Mouse (Mus musculus) MEL (cell line): ENCODE results near the gene Gstp2. TPM values are rescaled to one million over a fixed set of nuclear protein-coding genes. Genes with fewer than 3 reads are reported as not detected.
"Not testable (repeated sequence)": the region's sequence is repeated elsewhere in the genome, so short reads cannot be mapped to it uniquely, and the experiment has no call there.

ENCODE experiments used
- DNase-seq: peaks from one replicate; pipeline ENCODE4 v3.0.0; 2011; ENCODE audit warnings: low read depth, low spot score
- H3K27ac ChIP-seq: 2 replicates; pipeline ENCODE4 v1.5.1; 2012; ENCODE audit warnings: low read depth, mild to moderate bottlenecking, control low read depth, low read length, moderate library complexity; ENCODE audit not compliant: control insufficient read depth
- H3K27me3 ChIP-seq, 2 experiments: fragments of 150-350 bp in 1 of 2; sonication (generic) in 1 of 2; 2 replicates each; pipeline ENCODE4 v1.6.1; 2012; ENCODE audit warnings: low read length in 2 of 2, mild to moderate bottlenecking in 2 of 2, improper control_type of control experiment in 1 of 2, moderate library complexity in 1 of 2; ENCODE audit not compliant: insufficient read depth in 2 of 2, control insufficient read depth in 1 of 2
- H3K36me3 ChIP-seq, 2 experiments: 2 replicates each; pipeline ENCODE4 v1.6.1; 2012 to 2014; ENCODE audit warnings: low read length in 2 of 2, improper control_type of control experiment in 1 of 2, inconsistent platforms in 1 of 2, mild to moderate bottlenecking in 1 of 2; ENCODE audit not compliant: insufficient read depth in 2 of 2, control insufficient read depth in 1 of 2
- H3K4me1 ChIP-seq, 2 experiments: fragments of 150-350 bp in 1 of 2; sonication (generic) in 1 of 2; 2 replicates each; pipeline ENCODE4 v1.6.1; 2012; ENCODE audit warnings: low read length in 2 of 2, improper control_type of control experiment in 1 of 2, mild to moderate bottlenecking in 1 of 2; ENCODE audit not compliant: insufficient read depth in 2 of 2, control insufficient read depth in 1 of 2
- H3K4me3 ChIP-seq, 2 experiments: fragments of 150-350 bp in 1 of 2; sonication (generic) in 1 of 2; 2 replicates each; pipeline ENCODE4 v1.5.1; 2012; ENCODE audit warnings: low read depth in 2 of 2, low read length in 2 of 2, mild to moderate bottlenecking in 2 of 2, moderate library complexity in 2 of 2, control low read depth in 1 of 2, improper control_type of control experiment in 1 of 2; ENCODE audit not compliant: control insufficient read depth in 1 of 2, insufficient read depth in 1 of 2
- H3K79me2 ChIP-seq: 2 replicates; pipeline ENCODE4 v1.6.1; 2012; ENCODE audit warnings: mild to moderate bottlenecking, low read length, moderate library complexity; ENCODE audit not compliant: control insufficient read depth, poor library complexity, insufficient read depth
- H3K9ac ChIP-seq: 2 replicates; pipeline ENCODE4 v1.6.1; 2012; ENCODE audit warnings: low read depth, mild to moderate bottlenecking, control low read depth, low read length, moderate library complexity; ENCODE audit not compliant: control insufficient read depth, poor library complexity, severe bottlenecking
- H3K9me3 ChIP-seq: fragments of 150-350 bp; sonication (generic); replicated peaks from 2 replicates; pipeline ENCODE4 v1.6.1; 2012; ENCODE audit warnings: mild to moderate bottlenecking, low read length, improper control_type of control experiment, moderate library complexity; ENCODE audit not compliant: insufficient read depth
- CTCF ChIP-seq, 3 experiments: IDR thresholded peaks in 2 of 3; conservative IDR thresholded peaks in 1 of 3; 2 replicates each; pipeline ENCODE4 v1.5.1; 2011 to 2012; ENCODE audit warnings: low read length in 3 of 3, low read depth in 2 of 3, mild to moderate bottlenecking in 2 of 3, improper control_type of control experiment in 1 of 3, inconsistent platforms in 1 of 3, mixed read lengths in 1 of 3, moderate library complexity in 1 of 3; ENCODE audit not compliant: control insufficient read depth in 1 of 3, insufficient read depth in 1 of 3, poor library complexity in 1 of 3, severe bottlenecking in 1 of 3
- E2F4 ChIP-seq: IDR thresholded peaks from 2 replicates; pipeline ENCODE4 v1.6.1; 2011; ENCODE audit warnings: low read depth, low read length, improper control_type of control experiment, borderline replicate concordance
- ELF1 ChIP-seq: IDR thresholded peaks from 2 replicates; pipeline ENCODE4 v1.6.1; 2014; ENCODE audit warnings: low read depth, mild to moderate bottlenecking, inconsistent platforms, low read length, improper control_type of control experiment, moderate library complexity
- ETS1 ChIP-seq: IDR thresholded peaks from 2 replicates; pipeline ENCODE4 v1.6.1; 2012; ENCODE audit warnings: low read depth, mild to moderate bottlenecking, inconsistent platforms, low read length, improper control_type of control experiment, moderate library complexity
- GABPA ChIP-seq: IDR thresholded peaks from 2 replicates; pipeline ENCODE4 v1.6.1; 2012; ENCODE audit warnings: low read depth, mild to moderate bottlenecking, inconsistent platforms, low read length, improper control_type of control experiment, moderate library complexity
- GATA1 ChIP-seq: IDR thresholded peaks from 2 replicates; pipeline ENCODE4 v1.6.1; 2011; ENCODE audit warnings: low read depth, low read length, improper control_type of control experiment
- HCFC1 ChIP-seq: IDR thresholded peaks from 2 replicates; pipeline ENCODE4 v1.6.1; 2012; ENCODE audit warnings: low read depth, mild to moderate bottlenecking, inconsistent platforms, low read length, improper control_type of control experiment, moderate library complexity
- KAT2A ChIP-seq: conservative IDR thresholded peaks from 2 replicates; pipeline ENCODE4 v1.6.1; 2012; ENCODE audit warnings: low read depth, low read length, improper control_type of control experiment, inconsistent platforms
- MAFK ChIP-seq: IDR thresholded peaks from 2 replicates; pipeline ENCODE4 v1.6.1; 2011; ENCODE audit warnings: low read depth, mild to moderate bottlenecking, low read length, improper control_type of control experiment, borderline replicate concordance
- MAX ChIP-seq: IDR thresholded peaks from 2 replicates; pipeline ENCODE4 v1.6.1; 2011; ENCODE audit warnings: low read length, improper control_type of control experiment
- MEF2A ChIP-seq: IDR thresholded peaks from 2 replicates; pipeline ENCODE4 v1.6.1; 2014; ENCODE audit warnings: low read depth, mild to moderate bottlenecking, inconsistent platforms, low read length, improper control_type of control experiment; ENCODE audit not compliant: poor library complexity, insufficient replicate concordance, severe bottlenecking; ENCODE audit errors: extremely low read depth
- MYB ChIP-seq: IDR thresholded peaks from 2 replicates; pipeline ENCODE4 v1.6.1; 2011; ENCODE audit warnings: mild to moderate bottlenecking, low read depth, low read length, improper control_type of control experiment
- POLR2AphosphoS2 ChIP-seq: IDR thresholded peaks from 2 replicates; pipeline ENCODE4 v1.6.1; 2011; ENCODE audit warnings: low read length, improper control_type of control experiment
- POLR2AphosphoS5 ChIP-seq: IDR thresholded peaks from 2 replicates; pipeline ENCODE4 v1.6.1; 2012; ENCODE audit warnings: low read depth, borderline replicate concordance, mild to moderate bottlenecking, inconsistent platforms, low read length, moderate library complexity, mixed read lengths
- RAD21 ChIP-seq: IDR thresholded peaks from 2 replicates; pipeline ENCODE4 v1.6.1; 2011; ENCODE audit warnings: mild to moderate bottlenecking, low read depth, low read length, improper control_type of control experiment
- SMC3 ChIP-seq: IDR thresholded peaks from 2 replicates; pipeline ENCODE4 v1.6.1; 2011; ENCODE audit warnings: low read depth, low read length, improper control_type of control experiment
- TBP ChIP-seq: IDR thresholded peaks from 2 replicates; pipeline ENCODE4 v1.8.0; 2011; ENCODE audit warnings: low read depth, low read length, improper control_type of control experiment
- TCF12 ChIP-seq: IDR thresholded peaks from 2 replicates; pipeline ENCODE4 v1.6.1; 2014; ENCODE audit warnings: low read depth, mild to moderate bottlenecking, inconsistent platforms, low read length, improper control_type of control experiment, moderate library complexity
- ZNF384 ChIP-seq: IDR thresholded peaks from 2 replicates; pipeline ENCODE4 v1.6.1; 2012; ENCODE audit warnings: low read depth, mild to moderate bottlenecking, inconsistent platforms, low read length, improper control_type of control experiment
- polyA plus RNA-seq, 2 experiments: library from polyadenylated mRNA; stranded (reverse) in 1 of 2; unstranded in 1 of 2; fragments of >175 nt in 1 of 2; fragments of >200 nt in 1 of 2; gene quantifications; 2 replicates each; pipeline versions ENCODE4 v1.2.1 to v1.2.4; 2012; ENCODE audit warnings: low replicate concordance in 2 of 2, low read depth in 1 of 2; ENCODE audit not compliant: insufficient read length in 2 of 2, insufficient read depth in 1 of 2, missing spikeins in 1 of 2
- total RNA-seq: library from RNA; depleted of rRNA; stranded (reverse); fragments of 300-350 nt; gene quantifications from 2 replicates; pipeline ENCODE4 v1.2.3, GENCODE M21; 2012

Gene Gstp2
- total and polyA plus RNA-seq, 3 experiments, result 0.65 to 7.4 TPM; not detected in 1

- Histone ChIP-seq H3K27me3 (peaks cover 6 to 7% of the 10 kb centered on the region in 2 experiments), H3K4me1 (peaks cover 0 to 2% of the 10 kb centered on the region in 2 experiments; a peak in 1 of 4 replicates), H3K79me2 (no peaks in the 10 kb centered on the region), H3K4me3 (no peak overlapping the region), H3K27ac (no peak overlapping the region), H3K9ac (no peak overlapping the region), H3K9me3 (no peaks in the 10 kb centered on the region), H3K36me3 (no peaks in the 10 kb centered on the region)
- TF ChIP-seq SMC3 (no peak), POLR2AphosphoS5 (no peak), MAFK (no peak), CTCF (IDR thresholded peaks at IDR 0.05 in 2 of 3, conservative IDR thresholded peaks at IDR 0.05 in 1 of 3; ENCODE audit: control insufficient read depth in 1 of 3, insufficient read depth in 1 of 3, low read depth in 2 of 3, low read length in 3 of 3, poor library complexity in 1 of 3, severe bottlenecking in 1 of 3) (no peak), MYB (no peak), ELF1 (no peak), TCF12 (no peak), ETS1 (no peak), MAX (no peak), GABPA (no peak), ZNF384 (no peak), KAT2A (no peak), RAD21 (no peak), TBP (no peak), E2F4 (no peak), HCFC1 (no peak), MEF2A (no peak), GATA1 (no peak), POLR2AphosphoS2 (no peak)
- no peak for DNase-seq
Observed at GRCm38 (mm10) chr19:4068717-4069410, 23.0 kb upstream of the Gstp2 start.

- H3K9me3 ChIP-seq, H3K27me3 ChIP-seq, DNase-seq, H3K36me3 ChIP-seq, H3K9ac ChIP-seq, H3K4me1 ChIP-seq, H3K79me2 ChIP-seq, H3K4me3 ChIP-seq, H3K27ac ChIP-seq: not testable (repeated sequence)
Observed at GRCm38 (mm10) chr19:4068242-4068641, 22.4 kb upstream of the Gstp2 start.
